Mouse (Mus musculus) R1 (cell line): ENCODE results near the gene 2510039O18Rik.

Experiments used
- DNase-seq: peaks from one replicate; pipeline ENCODE4 v3.0.0-alpha.2; 2018; ENCODE audit warnings: low read depth, low spot score

Gene 2510039O18Rik

DNA sequence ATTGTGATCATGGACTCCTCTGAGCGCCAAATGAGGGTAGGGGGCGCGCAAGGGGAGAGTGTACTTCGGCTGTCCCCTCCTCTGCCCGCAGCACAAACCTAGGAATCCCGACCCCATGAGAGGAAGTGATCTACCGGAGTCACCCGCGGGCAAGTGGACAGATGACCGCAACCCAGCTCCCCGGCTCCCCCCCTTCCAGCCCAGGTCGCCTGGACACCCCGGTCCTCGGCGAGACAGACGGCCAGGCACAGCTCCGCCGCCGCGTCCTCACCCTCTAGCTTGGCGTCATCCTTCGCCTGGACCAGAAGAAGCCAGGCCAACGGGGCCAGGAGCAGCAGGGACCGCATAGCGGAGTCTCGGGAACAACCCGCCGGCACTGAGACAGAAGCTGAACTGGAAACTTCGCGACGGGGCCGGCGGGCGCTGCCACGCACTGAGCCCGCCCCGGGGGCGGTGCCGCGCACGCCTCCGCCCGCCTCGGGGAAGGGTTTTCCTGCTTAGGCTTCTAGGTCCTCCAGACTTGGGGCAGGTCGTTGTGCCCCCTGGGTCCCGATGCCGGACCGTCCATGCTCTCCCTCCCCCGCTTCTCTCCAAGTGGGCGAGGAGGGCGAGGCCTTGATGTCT lies 4.3 kb upstream of the 2510039O18Rik start, which contains the start of gene Plod1:
Plod1 (minus strand) TSS at position 437 of the 624 bp plus-strand sequence.
- peak; percentile 69 for DNase-seq

DNA sequence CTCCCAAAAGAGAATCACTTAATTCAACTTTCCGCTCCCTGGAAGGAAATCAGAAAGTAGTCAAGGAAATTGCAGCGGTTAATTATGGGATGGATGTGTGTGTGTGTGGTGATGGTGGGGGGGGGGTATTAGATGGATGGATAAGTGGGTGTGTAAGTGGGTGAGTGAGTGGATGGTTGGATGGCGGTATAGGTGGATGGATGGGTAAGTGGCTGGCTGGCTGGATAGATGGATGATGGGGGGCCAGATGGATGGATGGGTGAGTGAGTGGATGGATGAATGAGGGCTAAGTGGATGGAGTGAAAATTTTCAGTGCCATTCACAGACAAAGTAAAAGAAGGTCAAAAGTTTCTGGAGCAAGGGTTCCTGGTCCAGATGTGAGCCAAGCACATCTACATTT lies 3.7 kb upstream of the 2510039O18Rik start:
- DNase-seq: no peak

DNA sequence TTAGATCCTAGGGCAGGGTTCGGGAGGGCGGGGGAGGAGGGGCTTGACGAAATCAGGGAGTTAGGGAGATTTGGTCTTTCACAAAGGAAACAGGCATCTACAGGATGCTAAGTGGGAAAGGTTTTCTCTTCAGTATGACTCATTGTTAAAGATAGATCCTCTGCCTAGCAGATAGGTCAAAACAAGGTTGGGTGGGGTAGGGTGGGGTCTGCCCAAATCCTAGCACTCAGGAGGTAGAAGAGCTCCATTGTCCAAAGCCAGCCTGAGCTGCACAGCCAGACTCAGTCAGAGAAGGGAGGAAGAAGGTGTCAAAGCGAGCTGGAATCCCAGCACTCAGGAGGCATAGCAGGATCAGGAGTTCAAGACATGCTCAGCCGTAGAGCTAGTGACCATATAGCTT lies 3.2 kb upstream of the 2510039O18Rik start:
- peak; percentile 89 for DNase-seq

DNA sequence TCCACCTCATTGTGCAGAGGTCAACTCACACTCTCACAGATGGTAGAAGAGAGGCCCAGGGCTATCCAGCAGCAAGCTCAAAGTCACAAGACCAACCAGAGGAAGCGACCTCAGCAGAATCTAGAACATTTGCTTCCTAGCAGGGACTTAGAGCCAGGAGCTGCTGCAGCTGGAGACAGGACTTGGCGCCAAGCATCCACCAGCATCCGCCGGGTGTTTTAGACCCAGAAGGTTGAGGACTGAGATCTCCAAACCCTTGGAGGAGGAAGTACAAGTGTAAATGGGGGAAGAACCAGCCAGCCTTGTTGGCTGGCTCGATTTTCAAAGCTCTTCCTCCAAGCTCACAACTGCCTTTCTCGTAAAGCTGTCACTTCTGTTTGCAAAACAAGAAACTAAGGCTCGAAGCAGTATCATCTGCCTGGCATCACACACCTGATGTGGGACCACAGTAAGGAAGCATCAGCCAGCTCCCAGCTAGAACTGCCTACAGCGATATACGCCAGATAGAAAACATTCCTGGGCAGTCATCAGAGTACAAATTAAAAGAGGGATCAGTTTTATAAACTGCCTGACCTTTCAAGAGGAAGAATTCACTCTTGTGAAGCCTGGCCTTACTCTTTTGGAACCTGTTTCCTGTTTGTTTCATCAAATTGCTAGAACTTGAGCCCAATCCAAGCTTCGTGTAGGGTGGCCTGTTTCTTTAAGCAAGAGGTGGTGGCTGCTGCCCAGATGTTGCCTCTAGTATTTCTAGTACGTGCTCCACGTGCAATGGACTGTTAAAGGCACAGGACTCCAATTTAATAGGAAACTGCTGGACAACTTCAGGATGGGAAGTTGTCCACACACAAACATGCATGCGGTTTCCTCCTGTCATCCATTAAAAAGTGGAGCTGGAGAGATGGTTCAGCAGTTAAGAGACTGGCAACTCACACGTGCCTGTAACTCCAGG lies 2.3 kb upstream of the 2510039O18Rik start:
- DNase-seq: no peak

DNA sequence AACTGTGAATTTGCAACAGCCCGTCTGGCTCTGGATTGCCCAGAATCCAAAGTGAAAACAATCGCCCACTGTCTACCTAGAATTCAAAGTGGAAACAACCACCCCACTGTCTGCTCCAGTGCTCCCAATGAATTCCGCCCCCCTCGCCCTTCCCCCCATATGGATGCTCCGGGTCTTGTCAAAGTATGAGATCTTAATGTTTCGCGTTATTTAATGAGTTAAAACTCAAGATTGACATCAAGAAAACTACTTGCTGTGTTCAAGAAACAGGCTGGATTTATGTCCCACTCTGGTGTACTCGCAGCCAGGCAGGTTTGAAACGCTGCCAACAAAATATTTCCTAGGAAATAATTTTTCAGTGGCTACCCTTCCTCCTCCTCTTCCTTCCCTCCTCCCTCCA lies 584 bp upstream of the 2510039O18Rik start:
- DNase-seq: no peak

DNA sequence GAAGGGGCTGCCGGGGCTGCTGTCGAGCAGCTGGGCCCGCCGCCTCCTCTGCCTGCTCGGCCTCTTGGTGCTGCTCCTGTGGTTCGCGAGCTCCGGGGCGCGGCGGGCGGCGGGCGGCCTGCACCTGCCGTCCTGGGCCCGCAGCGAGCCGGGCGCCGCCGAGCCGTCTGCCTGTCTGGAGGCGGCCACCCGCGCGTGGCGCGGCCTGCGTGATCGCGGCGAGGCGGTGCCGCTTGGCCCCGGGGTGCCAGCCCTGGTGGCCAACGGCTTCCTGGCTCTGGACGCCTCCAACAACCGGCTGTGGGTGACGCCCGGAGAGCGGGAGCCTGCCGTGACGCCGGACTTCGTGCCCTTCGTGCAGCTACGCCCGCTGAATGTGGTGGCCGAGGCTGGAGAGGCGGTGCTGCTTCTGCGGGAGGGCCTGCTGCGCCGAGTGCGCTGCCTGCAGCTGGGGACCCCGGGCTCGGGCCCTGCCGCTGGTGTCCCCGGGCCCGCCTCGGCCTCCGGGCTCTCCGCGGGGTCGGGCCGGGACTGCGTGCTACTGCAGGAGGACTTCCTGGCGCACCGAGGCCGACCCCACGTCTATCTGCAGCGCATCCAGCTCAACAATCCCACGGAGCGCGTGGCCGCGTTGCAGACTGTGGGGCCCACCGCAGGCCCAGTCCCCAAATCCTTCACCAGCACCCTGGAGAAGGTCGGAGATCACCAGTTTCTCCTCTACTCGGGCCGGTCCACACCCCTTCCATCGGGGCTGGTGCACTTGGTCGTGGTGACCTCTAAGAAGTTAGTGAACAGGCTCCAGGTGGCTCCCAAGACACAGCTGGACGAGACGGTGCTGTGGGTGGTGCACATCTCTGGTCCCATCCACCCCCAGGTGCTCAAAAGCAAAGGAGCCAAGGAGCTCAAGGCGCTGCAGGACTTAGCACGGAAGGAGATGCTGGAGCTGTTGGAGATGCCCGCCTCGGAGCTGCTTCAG lies 638 bp downstream of the 2510039O18Rik start:
- DNase-seq: peak; percentile 52

DNA sequence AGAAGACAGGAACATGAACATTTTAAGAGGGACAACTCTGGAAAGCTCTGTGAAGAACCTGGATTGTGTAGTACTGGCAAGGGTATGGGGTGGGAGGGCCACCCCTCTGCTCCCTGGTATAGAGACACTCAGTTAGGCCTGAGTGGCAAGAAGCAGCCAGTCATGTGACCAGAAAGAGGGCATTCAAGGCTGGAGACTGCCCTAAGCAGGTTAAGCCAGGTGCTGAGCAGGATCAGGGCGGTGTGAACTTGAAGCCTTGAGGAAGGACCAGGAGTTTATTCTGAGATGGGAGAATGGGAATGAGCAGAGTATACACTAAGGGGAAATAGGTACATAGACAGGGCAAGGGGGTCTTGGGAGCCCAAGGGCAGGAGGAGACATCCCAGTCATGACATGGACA lies 2.3 kb downstream of the 2510039O18Rik start:
- DNase-seq: no peak

DNA sequence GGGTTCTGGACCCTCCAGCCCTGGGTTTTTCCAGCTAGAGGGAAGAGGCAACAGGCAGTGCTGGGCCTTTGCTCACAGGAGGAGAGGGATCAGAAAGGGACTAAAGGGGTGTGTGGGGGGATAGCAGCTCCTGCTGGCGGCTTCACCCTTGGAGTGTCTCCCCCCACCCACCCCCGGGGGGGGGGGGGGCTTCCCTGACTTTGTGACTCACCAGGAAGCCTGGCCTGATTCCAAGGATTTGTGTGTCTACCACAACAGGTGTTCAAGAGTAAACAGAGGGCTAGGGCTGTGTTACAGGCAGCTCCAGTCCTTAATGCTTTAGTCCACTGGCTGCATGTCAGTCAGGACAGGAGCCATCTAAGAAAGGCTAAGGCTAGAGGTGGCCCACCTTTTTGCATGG lies 6.8 kb downstream of the 2510039O18Rik start:
- no peak for DNase-seq

DNA sequence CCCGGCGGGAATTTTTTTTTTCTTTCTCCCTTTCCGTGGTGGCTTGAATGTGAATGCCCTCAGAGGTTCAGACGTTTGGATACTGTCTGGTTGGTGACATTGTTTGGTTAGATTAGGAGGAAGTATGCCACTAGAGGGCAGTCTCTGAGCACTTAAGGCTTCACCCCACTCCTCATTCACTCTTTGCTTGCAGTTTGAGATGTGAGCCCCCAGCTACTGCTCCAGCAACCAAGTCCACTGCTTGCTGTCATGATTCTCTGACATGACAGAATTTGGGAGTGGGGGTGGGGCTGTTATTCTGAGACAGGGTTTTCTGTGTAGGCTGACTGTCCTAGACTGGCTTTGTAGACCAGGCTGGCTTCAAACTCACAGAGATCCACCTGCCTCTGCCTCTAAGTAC lies 12.9 kb downstream of the 2510039O18Rik start:
- peak; percentile 77 for DNase-seq

DNA sequence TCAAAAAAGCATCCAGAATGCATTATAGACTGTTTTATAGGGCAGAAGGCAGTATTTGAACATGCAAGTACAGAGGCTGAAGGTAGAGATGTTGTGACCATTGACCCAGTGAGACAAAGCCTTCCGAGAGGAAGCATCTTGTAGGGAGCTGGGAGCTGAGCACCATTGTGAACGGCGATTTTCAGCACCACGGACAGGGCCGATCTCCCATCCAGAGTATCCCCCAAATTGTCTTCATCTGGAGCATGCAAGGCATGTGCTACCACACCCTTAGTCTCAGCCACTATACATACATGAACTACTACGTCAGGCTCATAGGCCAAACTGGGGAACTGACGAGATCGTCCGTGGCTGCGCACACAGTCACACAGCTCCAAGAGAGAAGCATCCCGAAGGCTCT lies 16.4 kb downstream of the 2510039O18Rik start:
- peak; percentile 69 for DNase-seq

DNA sequence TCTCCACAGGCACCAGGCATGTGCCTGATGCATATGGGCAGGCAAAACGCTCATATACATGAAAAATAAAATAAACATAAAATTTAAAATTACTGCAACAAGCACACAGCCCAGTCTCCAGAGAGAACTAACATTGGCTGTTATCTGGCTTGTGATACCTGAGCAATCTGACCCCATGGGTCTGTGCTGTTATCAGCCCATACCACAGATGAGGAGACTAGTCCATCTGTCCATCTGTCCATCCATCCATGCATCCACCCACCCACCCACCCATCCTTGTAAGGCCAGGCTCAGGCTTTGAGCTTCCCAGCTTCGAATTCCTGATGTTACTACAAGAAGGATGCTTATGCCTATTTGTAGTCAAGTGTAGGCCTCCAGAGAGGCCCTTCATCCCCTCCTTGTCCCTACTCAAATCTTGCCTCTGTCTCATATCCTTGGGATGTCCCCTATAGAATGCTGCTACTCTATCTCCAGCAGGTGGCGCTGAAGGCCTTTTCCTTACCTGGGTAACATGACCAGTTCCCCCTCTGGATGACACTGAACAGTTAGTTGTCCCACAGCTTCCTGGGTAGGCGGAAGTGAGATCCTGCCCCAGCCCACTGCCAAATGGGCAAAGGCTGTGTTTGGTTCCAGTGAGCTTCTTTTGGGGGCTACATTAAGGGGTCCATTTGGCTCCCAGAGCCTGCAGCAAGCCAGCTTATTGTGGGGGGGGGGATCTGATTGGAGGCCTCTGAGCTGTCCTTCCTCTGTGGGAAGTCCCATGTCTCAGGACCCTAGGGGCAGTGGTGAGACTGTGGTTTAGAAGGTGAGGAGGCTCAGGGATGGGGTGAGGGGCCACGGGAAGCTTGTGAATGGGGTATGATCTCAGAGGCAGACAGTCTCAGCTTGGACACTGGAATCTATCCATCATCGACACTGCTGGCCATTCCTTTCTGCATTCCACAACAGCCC lies 19.5 kb downstream of the 2510039O18Rik start:
- peak; percentile 92 for DNase-seq

DNA sequence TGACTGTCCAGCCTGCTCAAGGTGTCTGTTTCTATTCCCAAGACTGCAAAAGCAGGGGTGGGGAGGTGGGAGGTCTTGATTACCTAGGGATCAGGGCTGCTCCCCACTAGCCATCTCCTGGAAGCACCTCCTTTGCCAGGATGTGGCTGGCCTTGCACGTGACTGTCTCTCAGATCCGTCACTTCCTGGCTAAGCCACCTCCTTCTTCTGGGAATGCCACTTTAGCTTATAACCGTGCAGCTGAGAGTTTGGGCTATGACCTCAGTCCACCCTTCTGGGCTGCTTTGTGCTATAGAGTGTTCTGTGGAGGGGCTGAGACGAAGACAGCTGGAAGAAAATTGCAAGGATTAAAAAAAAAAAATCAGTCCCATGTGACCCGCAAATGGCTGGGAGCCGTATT lies 22.1 kb downstream of the 2510039O18Rik start:
- DNase-seq: peak; percentile 53

DNA sequence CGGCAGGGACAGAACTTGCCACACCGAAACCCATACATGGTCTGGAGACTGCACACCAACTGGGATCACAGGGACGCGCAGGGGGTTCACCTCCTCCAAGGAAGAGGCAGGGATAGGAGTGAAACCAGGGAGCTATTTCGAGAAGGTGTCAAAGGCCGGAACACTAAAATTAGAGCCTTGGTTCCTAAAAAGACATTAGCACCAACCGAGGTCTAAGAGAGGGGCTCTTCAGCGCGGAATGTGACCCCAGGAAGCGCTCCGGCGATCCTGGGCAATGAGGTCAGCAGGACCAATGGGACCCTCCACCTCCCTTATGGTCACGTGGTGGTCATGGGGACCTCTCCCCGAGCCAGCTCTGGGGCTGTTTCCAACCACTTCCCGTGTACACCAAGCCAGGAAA lies 22.9 kb downstream of the 2510039O18Rik start:
- no peak for DNase-seq

DNA sequence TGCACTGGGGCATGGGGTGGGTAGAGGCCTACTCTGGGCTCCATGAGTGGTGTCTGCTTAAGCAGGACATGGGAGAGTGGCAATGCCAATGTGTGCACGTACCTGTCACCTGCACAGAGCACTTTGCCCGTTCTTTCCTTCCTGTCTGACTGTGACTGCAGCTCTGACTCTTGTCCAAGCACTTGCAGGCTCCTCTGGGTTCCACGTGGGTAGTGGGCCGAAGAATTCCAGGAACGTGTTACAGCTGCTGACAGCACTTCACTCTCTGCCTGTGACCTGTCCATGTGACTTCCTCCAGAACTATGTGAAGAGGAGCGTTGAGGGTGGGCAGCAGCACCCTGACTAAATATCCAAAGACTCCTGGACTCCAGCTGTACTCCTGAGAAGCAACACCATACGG lies 25.0 kb downstream of the 2510039O18Rik start:
- DNase-seq: no peak

DNA sequence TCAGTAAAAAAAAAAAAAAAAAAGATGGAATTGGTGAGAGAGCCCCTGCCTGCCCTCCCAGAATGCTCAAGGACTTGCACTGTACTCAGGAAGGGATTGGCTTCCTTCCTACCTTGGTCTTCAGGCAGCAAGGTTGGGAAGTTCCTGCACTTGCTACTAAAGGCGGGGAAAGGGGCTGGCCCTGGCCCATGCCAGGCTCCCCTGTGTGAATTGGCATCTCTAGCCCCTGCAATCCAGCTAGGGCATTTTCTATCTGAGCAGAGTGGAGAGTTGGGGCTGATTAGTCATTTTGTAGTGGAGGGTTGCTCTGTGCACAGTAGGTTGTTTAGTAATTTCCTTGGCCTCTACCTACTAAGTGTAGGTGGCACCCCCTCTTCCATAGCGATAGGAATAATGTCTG lies 28.1 kb downstream of the 2510039O18Rik start:
- no peak for DNase-seq

DNA sequence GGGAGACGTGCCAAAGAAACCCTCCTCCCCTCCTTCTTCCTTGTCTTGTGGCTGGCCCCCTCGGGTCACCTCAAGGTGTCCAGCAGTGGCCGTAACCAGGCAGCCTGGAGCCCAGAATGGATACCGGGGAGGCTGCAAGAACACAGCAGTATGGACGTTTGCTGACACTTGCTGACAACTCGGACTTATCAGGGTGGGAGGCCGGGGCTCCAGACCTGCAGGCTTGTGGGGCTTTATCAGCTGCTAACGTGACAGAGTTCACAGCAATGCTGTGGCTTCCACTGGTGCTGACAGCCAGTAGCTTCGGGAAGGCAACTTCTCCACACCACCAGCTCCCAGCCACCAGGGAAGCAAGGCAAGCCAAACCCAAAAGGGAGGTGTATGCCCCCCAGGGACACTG lies 28.6 kb downstream of the 2510039O18Rik start:
- DNase-seq: no peak

DNA sequence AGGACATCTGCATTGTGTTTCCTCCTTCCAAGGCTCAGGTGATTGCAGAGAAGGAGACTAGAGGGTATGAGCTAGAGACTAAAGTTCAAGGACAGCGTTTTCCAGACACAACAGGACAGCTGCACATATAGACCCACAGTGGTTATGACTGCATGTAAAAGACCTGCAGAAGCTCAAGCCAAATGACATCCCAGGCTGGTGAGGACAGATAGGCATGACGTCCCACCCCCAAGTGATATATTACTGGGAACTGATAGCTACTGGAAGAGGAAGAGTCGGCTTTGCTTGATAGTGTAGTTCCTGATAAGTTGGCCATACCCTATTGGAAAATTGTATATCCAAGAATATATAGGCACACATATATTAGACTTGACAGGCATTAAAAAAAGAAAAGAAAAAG lies 35.5 kb downstream of the 2510039O18Rik start:
- DNase-seq: no peak

DNA sequence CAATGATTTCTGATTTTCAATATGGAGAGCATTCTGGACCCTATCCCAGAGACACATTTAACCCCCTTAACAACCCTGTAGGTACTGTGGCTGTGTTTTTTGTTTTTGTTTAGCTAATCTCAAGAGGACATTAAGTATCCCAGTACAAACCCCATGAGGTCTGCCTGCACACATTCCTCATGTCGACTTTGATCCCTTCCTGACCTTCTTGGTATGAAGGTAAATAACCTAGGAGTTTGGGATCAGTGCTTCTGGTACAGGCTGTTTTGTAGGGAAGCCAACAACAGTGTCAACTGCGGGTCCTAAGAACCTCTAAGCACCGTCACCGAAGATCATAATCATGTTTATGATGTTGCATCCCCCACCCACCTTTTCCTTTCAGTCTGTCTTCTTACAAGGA lies 37.0 kb downstream of the 2510039O18Rik start:
- no peak for DNase-seq

DNA sequence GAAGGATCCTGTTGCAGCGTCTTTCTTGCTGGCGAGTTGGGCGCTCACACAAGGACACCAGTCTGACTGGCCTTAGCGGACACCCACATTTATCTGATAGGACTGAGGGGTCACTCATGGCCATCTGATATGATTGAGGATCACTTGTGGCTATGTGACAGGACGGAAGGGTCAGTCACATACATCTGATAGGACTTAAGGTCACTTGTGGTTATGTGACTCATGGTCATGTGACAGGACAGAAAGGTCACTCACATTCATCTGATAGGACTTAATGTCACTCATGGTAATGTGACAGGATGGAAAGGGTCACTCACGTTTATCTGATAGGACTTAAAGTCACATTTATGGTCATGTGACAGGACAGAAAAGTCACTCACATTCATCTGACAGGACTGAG lies 37.7 kb downstream of the 2510039O18Rik start:
- no peak for DNase-seq

DNA sequence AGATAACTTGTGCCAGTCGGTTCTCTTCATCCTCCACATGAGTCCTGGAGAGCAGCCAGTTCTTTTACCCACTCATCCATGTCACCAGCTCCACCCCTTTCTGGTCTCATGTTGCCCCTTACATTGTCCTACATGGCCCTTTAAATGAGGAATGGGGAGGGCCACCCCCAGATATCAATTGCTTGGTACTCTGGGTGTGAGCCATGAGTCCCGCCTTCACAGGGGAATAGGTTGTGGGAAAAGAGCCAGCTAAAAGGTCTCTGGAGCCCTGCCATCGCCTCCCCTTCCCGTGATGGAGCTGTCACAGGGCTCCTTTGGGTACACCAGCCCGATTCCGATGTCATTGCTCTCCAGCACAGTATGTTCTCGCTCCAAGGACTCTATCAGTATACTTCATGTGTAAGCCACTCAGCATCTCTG lies 38.8 kb downstream of the 2510039O18Rik start:
- DNase-seq: no peak
